Mouse (Mus musculus): ENCODE results near the gene Mlxip. TPM values are rescaled to one million over a fixed set of nuclear protein-coding genes. Genes with fewer than 3 reads are reported as not detected.

Gene Mlxip
- total RNA-seq, 1 experiment from 2014 or later, result 50.7 TPM

DNA sequence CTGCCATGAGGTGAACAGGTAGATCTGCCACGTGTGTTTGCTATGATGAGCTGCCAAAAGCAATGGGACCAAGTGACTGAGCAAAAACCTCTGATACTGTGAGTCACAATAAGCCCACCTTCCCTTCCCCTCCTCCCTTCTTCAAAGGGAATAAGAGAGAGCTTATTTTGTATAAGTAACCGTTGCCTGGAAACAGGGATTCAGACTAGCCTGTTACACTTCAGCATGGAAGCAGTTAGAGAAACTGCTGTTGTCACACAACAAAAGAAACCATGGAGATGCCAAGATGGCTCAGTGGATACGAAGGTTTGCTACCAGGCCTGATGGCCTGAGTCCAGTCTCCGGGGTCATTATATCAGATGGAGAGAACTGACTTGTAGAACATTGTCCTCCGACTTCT is 79.2 kb downstream of the Mlxip start:
- ATAC-seq (ENCODE audit: extremely low read depth, insufficient number of reproducible peaks, low FRiP score, poor library complexity, severe bottlenecking), result no peak

DNA sequence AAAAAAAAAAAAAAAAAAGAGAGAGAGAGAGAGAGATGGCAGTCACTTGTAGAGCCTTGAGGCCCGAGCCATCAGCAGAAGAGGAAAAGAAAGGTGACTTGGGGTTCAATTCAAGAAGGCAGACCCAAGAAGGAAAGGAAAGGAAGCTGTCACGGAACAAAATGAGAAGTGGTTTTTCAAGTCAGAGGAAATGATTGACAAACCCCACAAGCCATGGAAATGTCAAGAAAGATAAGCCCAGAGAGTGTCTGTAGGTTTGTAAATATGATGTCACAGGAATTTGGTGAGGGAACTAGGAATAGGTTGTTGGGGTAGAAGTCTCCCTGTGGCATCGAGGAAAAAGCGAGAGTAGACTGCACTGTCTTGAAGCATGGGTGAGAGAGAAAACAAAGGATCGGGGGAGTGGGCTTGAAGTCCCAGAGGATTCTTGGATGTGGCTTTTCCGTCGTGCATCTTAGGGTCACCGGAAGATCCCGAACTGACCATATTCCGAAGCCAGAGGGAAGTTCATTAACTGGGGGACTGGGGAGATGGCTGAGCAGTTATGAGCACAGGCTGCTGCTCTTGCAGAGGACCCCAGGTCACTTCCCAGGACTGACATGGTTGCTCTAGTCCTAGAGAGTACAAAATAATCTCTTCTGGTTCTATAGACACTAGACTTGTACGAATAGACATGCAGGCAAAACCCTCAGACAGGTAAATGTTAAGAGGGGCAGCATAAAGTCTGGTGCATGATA is 93.2 kb downstream of the Mlxip start:
- ATAC-seq (ENCODE audit: extremely low read depth, insufficient number of reproducible peaks, low FRiP score, poor library complexity, severe bottlenecking), result no peak

DNA sequence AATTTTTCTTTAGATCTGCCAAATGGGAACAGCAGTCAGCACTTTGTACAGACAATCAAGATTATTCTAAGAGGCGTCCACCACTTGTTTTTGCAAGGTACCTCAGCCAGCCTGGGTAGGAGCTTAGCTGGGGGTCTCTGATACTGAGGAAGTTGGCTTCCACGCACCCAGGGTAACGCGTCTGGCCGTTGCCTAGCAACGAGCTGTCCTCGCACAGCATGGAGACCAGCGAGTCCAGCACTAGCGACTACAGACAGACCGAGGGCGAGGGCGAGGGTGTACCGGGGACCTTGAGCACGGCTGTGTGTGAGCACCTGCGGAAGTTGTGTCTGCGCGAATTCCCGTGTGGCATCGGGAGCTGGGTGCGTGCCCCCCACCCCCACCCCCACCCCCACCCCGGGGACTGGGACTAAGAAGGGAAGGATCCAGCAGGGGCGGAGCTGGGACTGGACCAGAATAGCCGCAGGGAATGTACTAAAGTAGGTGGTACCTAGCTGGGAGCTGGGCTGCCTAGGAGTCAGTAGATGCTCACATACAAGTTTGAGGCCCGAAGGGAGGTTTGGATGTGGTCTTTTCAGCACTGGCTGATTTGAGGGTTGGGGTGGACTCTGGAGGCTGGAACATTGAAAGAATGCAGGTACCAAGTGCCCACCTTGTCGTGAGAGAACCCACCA is 94.7 kb downstream of the Mlxip start, which contains the start of the genes Lrrc43 and Il31:
Gene Lrrc43 (plus strand): TSS at position 194 of the 674 bp plus-strand sequence.
Gene Il31 (minus strand): TSS at position 378 of the 674 bp plus-strand sequence.
- no peak for ATAC-seq (ENCODE audit: extremely low read depth, insufficient number of reproducible peaks, low FRiP score, poor library complexity, severe bottlenecking)

DNA sequence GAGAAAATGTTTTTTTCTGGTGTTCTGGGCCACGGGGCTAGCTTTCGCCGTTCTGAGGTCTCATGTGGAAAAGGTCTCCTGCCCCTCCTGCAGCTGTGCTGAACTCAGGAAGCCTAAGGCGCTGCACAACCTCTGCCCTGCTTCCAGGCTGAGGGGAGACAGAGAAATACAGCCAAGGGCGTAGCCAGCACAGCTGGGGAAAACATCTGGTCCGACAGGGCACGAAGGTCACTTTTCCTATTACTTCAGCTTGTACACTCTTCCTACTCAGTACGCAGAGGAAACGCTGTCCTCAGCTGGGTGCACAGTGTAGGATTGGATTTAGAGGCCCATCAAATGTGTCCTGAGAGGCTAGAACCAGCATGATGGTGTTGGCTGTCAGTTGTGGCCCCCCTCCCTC is 95.3 kb downstream of the Mlxip start:
- no peak for ATAC-seq (ENCODE audit: extremely low read depth, insufficient number of reproducible peaks, low FRiP score, poor library complexity, severe bottlenecking)

DNA sequence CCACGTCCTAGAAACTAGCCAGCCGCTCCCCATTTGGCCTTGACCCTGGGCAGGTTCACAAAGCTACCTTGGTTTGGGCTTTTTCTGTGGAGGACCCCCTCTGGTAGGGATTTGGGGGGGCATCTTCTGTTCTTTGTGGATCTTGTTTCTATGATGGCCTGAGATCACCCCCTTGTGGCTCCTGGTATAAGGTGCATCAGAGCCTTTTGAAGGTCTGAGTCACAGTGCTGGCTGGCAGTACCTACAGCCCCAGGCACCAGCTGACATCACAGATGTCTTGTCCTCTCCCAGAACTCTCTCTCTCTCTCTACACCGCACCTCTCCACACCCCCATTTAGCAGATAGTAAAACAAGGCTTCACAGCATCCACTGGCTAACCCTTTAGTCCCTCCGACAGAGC is 105.1 kb downstream of the Mlxip start:
- ATAC-seq (ENCODE audit: extremely low read depth, insufficient number of reproducible peaks, low FRiP score, poor library complexity, severe bottlenecking), result peak; percentile 52; the same call in 1 of the 2 replicates

DNA sequence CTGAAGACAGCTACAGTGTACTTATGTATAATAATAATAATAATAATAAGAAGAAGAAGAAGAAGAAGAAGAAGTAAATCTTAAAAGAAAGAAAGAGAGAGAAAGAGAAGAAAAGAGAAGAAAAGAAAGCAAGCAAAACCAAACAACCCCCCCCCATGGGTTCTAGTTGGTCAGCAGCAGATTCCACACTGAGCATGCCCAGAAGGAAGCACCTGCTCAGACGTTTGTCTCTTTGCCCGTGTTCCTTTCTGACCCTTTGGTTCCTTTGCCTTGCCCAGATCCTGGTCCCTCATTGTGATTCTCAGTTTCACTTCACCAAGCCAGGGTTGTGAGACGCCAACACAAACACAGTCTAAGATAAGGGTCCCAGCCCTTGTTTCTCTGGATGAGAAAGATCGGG is 107.4 kb downstream of the Mlxip start:
- ATAC-seq (ENCODE audit: extremely low read depth, insufficient number of reproducible peaks, low FRiP score, poor library complexity, severe bottlenecking), result no peak

Other genes starting within 250 kb of the Mlxip start
- 14.1 and 18.6 TPM in 2 replicates for gene Psmd9, start 225.4 kb upstream of the Mlxip start, total RNA-seq (2017)
- not detected in 2 replicates for gene Hpd, start 212.1 kb upstream of the Mlxip start, total RNA-seq (2017)
- gene Wdr66, start 142.7 kb upstream of the Mlxip start, total RNA-seq (2017), result 1.0 and 2.1 TPM in 2 replicates
- 26.6 and 28.3 TPM in 2 replicates for gene Bcl7a, start 51.0 kb upstream of the Mlxip start, total RNA-seq (2017)
- not detected in 2 replicates for gene Lrrc43, start 94.5 kb downstream of the Mlxip start, total RNA-seq (2017)
- gene Il31, start 94.7 kb downstream of the Mlxip start, total RNA-seq (2017), result not detected in 2 replicates
- not detected in 2 replicates for gene B3gnt4, start 115.7 kb downstream of the Mlxip start, total RNA-seq (2017)
- gene Diablo, start 129.4 kb downstream of the Mlxip start, total RNA-seq (2017), result 34.1 and 41.3 TPM in 2 replicates
- gene Gm49027, start 130.7 kb downstream of the Mlxip start, total RNA-seq (2017), result not detected in 2 replicates
- gene Vps33a, start 178.2 kb downstream of the Mlxip start, total RNA-seq (2017), result 25.3 and 28.9 TPM in 2 replicates

Measured in neutrophil, adult 5-6 weeks (primary cell).